In genomic region chr15:97455672-97456071, GRCm38 (mm10) we compare ENCODE assay signal across 14 mouse cellular contexts.
DNase-seq lines count a peak whose midpoint lies in the region; ATAC-seq and TF ChIP-seq lines count a peak whose summit lies in the region.
"Had no signal": no experiment of that assay in that cellular context is flagged by ENCODE, and none has a peak within 500 bp of the region (broad histone marks: within the 10 kb centered on the region; RNA-seq: fewer than 3 reads in every experiment).

No protein-coding gene starts in this region.

- no peak for TF ChIP-seq EP300 in liver, postnatal 0 days (IDR thresholded peaks at IDR 0.05; ENCODE audit: low read depth)
- TF ChIP-seq EP300 in CH12.LX (IDR thresholded peaks at IDR 0.05; ENCODE audit: low read length), result peak; percentile 57

- dilution Hi-C loops in CH12.LX (cut with MboI; ENCODE audit: extremely low pct_ligation_motif_present, extremely low pct_unique_long_range_greater_than_20kb, low sequenced_read_pairs), result no loop called here

- H3K9ac ChIP-seq in liver, postnatal 0 days (replicated peaks), result no peak overlapping the region
- H3K9ac ChIP-seq in liver, embryonic 12.5 days, result no peak overlapping the region
- no peak overlapping the region for H3K9ac ChIP-seq in CH12.LX (ENCODE audit: insufficient read depth, low read depth)
- H3K9ac ChIP-seq in heart, embryonic 14.5 days (ENCODE audit: low read length), result no peak overlapping the region
- H3K9ac ChIP-seq: hindbrain, embryonic 12.5 days; liver, embryonic 14.5 days; midbrain, embryonic 13.5 days had no signal

- no peak for TF ChIP-seq POLR2A in CH12.LX (IDR thresholded peaks at IDR 0.05; ENCODE audit: low read depth, low read length)

- no peaks in the 10 kb centered on the region for H3K4me1 ChIP-seq in liver, postnatal 0 days (ENCODE audit: insufficient read depth)
- peaks cover 9% of the 10 kb centered on the region for H3K4me1 ChIP-seq in liver, embryonic 12.5 days
- H3K4me1 ChIP-seq in CH12.LX (ENCODE audit: control insufficient read depth in 1 of 2, insufficient read depth in 2 of 2), result peaks cover 8 to 49% of the 10 kb centered on the region in 2 experiments
- peaks cover 0 to 3% of the 10 kb centered on the region in 2 experiments; a peak in 1 of 4 replicates for H3K4me1 ChIP-seq in heart, embryonic 14.5 days (ENCODE audit: control insufficient read depth in 2 of 2, insufficient read depth in 2 of 2, low read length in 2 of 2)
- H3K4me1 ChIP-seq: hindbrain, embryonic 12.5 days; midbrain, embryonic 13.5 days had no signal

- H3K9me3 ChIP-seq in liver, postnatal 0 days (ENCODE audit: low read length), result no peaks in the 10 kb centered on the region
- no peaks in the 10 kb centered on the region for H3K9me3 ChIP-seq in liver, embryonic 12.5 days (replicated peaks)
- H3K9me3 ChIP-seq in CH12.LX (replicated peaks; ENCODE audit: low read length), result no peaks in the 10 kb centered on the region
- peaks cover 3% of the 10 kb centered on the region; the same call in 1 of the 2 replicates for H3K9me3 ChIP-seq in heart, embryonic 14.5 days (ENCODE audit: control insufficient read depth, low read length)
- H3K9me3 ChIP-seq: hindbrain, embryonic 12.5 days; midbrain, embryonic 13.5 days had no signal

- no peak overlapping the region for H3K4me2 ChIP-seq in liver, postnatal 0 days (ENCODE audit: low read depth, low read length)
- H3K4me2 ChIP-seq in liver, embryonic 12.5 days, result no peak overlapping the region
- H3K4me2 ChIP-seq in CH12.LX (ENCODE audit: insufficient read depth, low read depth, poor library complexity, severe bottlenecking), result no peak overlapping the region; the same call in 1 of the 2 replicates
- no peak overlapping the region for H3K4me2 ChIP-seq in heart, embryonic 14.5 days (ENCODE audit: low read length)
- H3K4me2 ChIP-seq: hindbrain, embryonic 12.5 days; midbrain, embryonic 13.5 days had no signal

- TF ChIP-seq RAD21 in CH12.LX (IDR thresholded peaks at IDR 0.05; ENCODE audit: low read depth, low read length), result no peak

- H3K27me3 ChIP-seq in liver, postnatal 0 days (ENCODE audit: insufficient read depth, low read length), result no peaks in the 10 kb centered on the region
- H3K27me3 ChIP-seq in liver, embryonic 12.5 days (replicated peaks), result peaks cover 16% of the 10 kb centered on the region; the same call in 1 of the 2 replicates
- no peaks in the 10 kb centered on the region for H3K27me3 ChIP-seq in CH12.LX (replicated peaks)
- H3K27me3 ChIP-seq in heart, embryonic 14.5 days (ENCODE audit: control insufficient read depth, insufficient read depth, low read length), result no peaks in the 10 kb centered on the region; the same call in 1 of the 2 replicates
- H3K27me3 ChIP-seq: hindbrain, embryonic 12.5 days; midbrain, embryonic 13.5 days had no signal

- ATAC-seq in liver, postnatal 0 days, result peak; percentile 49; the same call in 1 of the 2 replicates
- no peak for ATAC-seq in liver, embryonic 12.5 days
- ATAC-seq in heart, embryonic 14.5 days (ENCODE audit: insufficient number of reproducible peaks, insufficient read depth, low FRiP score, low read depth), result 0 out of 2 replicates have a peak, but pooled peaks have one; percentile 35
- ATAC-seq: midbrain, embryonic 13.5 days had no signal

- TF ChIP-seq CTCF in liver, postnatal 0 days (IDR thresholded peaks at IDR 0.05; ENCODE audit: low read depth), result no peak
- no peak for TF ChIP-seq CTCF in CH12.LX (conservative IDR thresholded peaks at IDR 0.05 in 1 of 2, IDR thresholded peaks at IDR 0.05 in 1 of 2; ENCODE audit: low read depth in 2 of 2, low read length in 2 of 2)

- H3K79me2 ChIP-seq in CH12.LX (replicated peaks; ENCODE audit: control insufficient read depth, extremely low read depth, insufficient read depth, poor library complexity, severe bottlenecking), result no peaks in the 10 kb centered on the region

- peak overlapping the region; percentile 44; the same call in 1 of the 2 replicates for H3K27ac ChIP-seq in liver, postnatal 0 days (ENCODE audit: low read depth)
- no peak overlapping the region for H3K27ac ChIP-seq in liver, embryonic 12.5 days
- no peak overlapping the region for H3K27ac ChIP-seq in CH12.LX (ENCODE audit: insufficient read depth, low read depth)
- no peak overlapping the region for H3K27ac ChIP-seq in heart, embryonic 14.5 days (replicated peaks in 1 of 2; ENCODE audit: control insufficient read depth in 1 of 2, insufficient read depth in 1 of 2, low read depth in 2 of 2, low read length in 2 of 2)
- H3K27ac ChIP-seq: hindbrain, embryonic 12.5 days; liver, embryonic 14.5 days; midbrain, embryonic 13.5 days had no signal

- DNase-seq in liver, postnatal 0 days, result no peak
- DNase-seq in CH12.LX (ENCODE audit: extremely low read depth), result no peak
- peak; percentile 13 for DNase-seq in mesoderm, embryonic 11.5 days (ENCODE audit: low read depth, low spot score)
- DNase-seq in ovary, postnatal 10 days (ENCODE audit: low spot score), result no peak
- no peak for DNase-seq in cerebellum, adult 11 months
- no peak for DNase-seq in adrenal gland, adult 8-10 months
- DNase-seq: adrenal gland, postnatal 25 days; cerebellum, adult 2 months had no signal

- no peaks in the 10 kb centered on the region for H3K36me3 ChIP-seq in liver, postnatal 0 days (replicated peaks; ENCODE audit: insufficient read depth, low read length)
- no peaks in the 10 kb centered on the region for H3K36me3 ChIP-seq in liver, embryonic 12.5 days
- H3K36me3 ChIP-seq in CH12.LX (replicated peaks in 1 of 2; ENCODE audit: control insufficient read depth in 1 of 2, insufficient read depth in 1 of 2, low read length in 1 of 2), result no peaks in the 10 kb centered on the region
- no peaks in the 10 kb centered on the region for H3K36me3 ChIP-seq in heart, embryonic 14.5 days (ENCODE audit: control insufficient read depth, insufficient read depth, low read length)
- H3K36me3 ChIP-seq: G1E; hindbrain, embryonic 12.5 days; midbrain, embryonic 13.5 days had no signal

- in situ Hi-C loops in CH12.LX (cut with MboI; ENCODE audit: low pct_ligation_motif_present, low pct_unique_long_range_greater_than_20kb, low sequenced_read_pairs), result loop anchor here (10.0 to 25.0 kb wide), 2 partner anchors 71 to 382 kb away; partner anchors contain the start of gene Hdac7

- 20% methylated on average over 5 of the region's 5 CpGs for WGBS in liver, postnatal 0 days (ENCODE audit: insufficient replicate concordance)
- WGBS in liver, embryonic 12.5 days (ENCODE audit: insufficient replicate concordance), result 20% methylated on average over 5 of the region's 5 CpGs
- 48% methylated on average over 5 of the region's 5 CpGs for WGBS in heart, embryonic 14.5 days

- H3K4me3 ChIP-seq in liver, postnatal 0 days (ENCODE audit: low read depth, low read length), result no peak overlapping the region
- H3K4me3 ChIP-seq in liver, embryonic 12.5 days, result no peak overlapping the region
- H3K4me3 ChIP-seq in CH12.LX (replicated peaks in 1 of 3; ENCODE audit: low read depth in 2 of 3, low read length in 2 of 3, poor library complexity in 1 of 3), result no peak overlapping the region
- H3K4me3 ChIP-seq in heart, embryonic 14.5 days (ENCODE audit: control insufficient read depth in 1 of 2, insufficient read depth in 1 of 2, low read depth in 1 of 2, low read length in 2 of 2), result no peak overlapping the region
- H3K4me3 ChIP-seq: hindbrain, embryonic 12.5 days; midbrain, embryonic 13.5 days had no signal

TF ChIP-seq in CH12.LX, 34 proteins besides CTCF, POLR2A, EP300 and RAD21:
- no peak for TF ChIP-seq PAX5 (IDR thresholded peaks at IDR 0.05; ENCODE audit: low read length)
- TF ChIP-seq MXI1 (IDR thresholded peaks at IDR 0.05; ENCODE audit: low read depth, low read length), result no peak
- no peak for TF ChIP-seq JUND (conservative IDR thresholded peaks at IDR 0.05; ENCODE audit: low read depth, low read length)
- TF ChIP-seq TBP (conservative IDR thresholded peaks at IDR 0.05; ENCODE audit: low read depth, low read length), result no peak
- no peak for TF ChIP-seq ZKSCAN1 (IDR thresholded peaks at IDR 0.05; ENCODE audit: borderline replicate concordance, low read depth, low read length)
- TF ChIP-seq ZC3H11A (IDR thresholded peaks at IDR 0.05; ENCODE audit: low read depth, low read length), result no peak
- TF ChIP-seq POLR2AphosphoS2 (IDR thresholded peaks at IDR 0.05; ENCODE audit: low read depth, low read length), result no peak
- TF ChIP-seq BHLHE40 (IDR thresholded peaks at IDR 0.05; ENCODE audit: low read depth, low read length), result peak; percentile 61
- no peak for TF ChIP-seq ELF1 (IDR thresholded peaks at IDR 0.05; ENCODE audit: low read depth, low read length)
- peak; percentile 63 for TF ChIP-seq MAX (IDR thresholded peaks at IDR 0.05; ENCODE audit: low read length)
- no peak for TF ChIP-seq RCOR1 (conservative IDR thresholded peaks at IDR 0.05; ENCODE audit: low read depth, low read length)
- no peak for TF ChIP-seq UBTF (IDR thresholded peaks at IDR 0.05; ENCODE audit: low read depth, low read length)
- TF ChIP-seq ZNF384 (IDR thresholded peaks at IDR 0.05; ENCODE audit: low read depth, low read length), result no peak
- TF ChIP-seq TCF12 (IDR thresholded peaks at IDR 0.05; ENCODE audit: low read depth, low read length), result 0 out of 2 replicates have a peak, but pooled peaks have one; percentile 42
- TF ChIP-seq USF2 (conservative IDR thresholded peaks at IDR 0.05; ENCODE audit: low read depth, low read length), result no peak
- no peak for TF ChIP-seq IRF4 (IDR thresholded peaks at IDR 0.05; ENCODE audit: low read depth, low read length)
- no peak for TF ChIP-seq MYC (IDR thresholded peaks at IDR 0.05; ENCODE audit: low read depth, low read length)
- TF ChIP-seq MAZ (IDR thresholded peaks at IDR 0.05; ENCODE audit: low read depth, low read length), result no peak
- peak; percentile 73 for TF ChIP-seq ETS1 (conservative IDR thresholded peaks at IDR 0.05; ENCODE audit: low read depth, low read length)
- no peak for TF ChIP-seq E2F4 (IDR thresholded peaks at IDR 0.05; ENCODE audit: insufficient replicate concordance, low read depth, low read length)
- no peak for TF ChIP-seq CHD1 (IDR thresholded peaks at IDR 0.05; ENCODE audit: low read depth, low read length)
- no peak for TF ChIP-seq GABPA (IDR thresholded peaks at IDR 0.05; ENCODE audit: insufficient replicate concordance, low read depth, low read length)
